Mouse (Mus musculus): ENCODE measurements around the gene Casp2.

GRCm38 (mm10) chr6:42227240-42228101 is 37.3 kb upstream of the Casp2 start:
- TF ChIP-seq EP300 (IDR thresholded peaks at IDR 0.05; ENCODE audit: low read length) (no peak), POLR2A (IDR thresholded peaks at IDR 0.05; ENCODE audit: low read depth, low read length) (no peak), CTCF (conservative IDR thresholded peaks at IDR 0.05 in 1 of 2, IDR thresholded peaks at IDR 0.05 in 1 of 2; ENCODE audit: low read depth in 2 of 2, low read length in 2 of 2) (peak; percentile 45 to 93), GABPA (IDR thresholded peaks at IDR 0.05; ENCODE audit: insufficient replicate concordance, low read depth, low read length) (no peak), RCOR1 (conservative IDR thresholded peaks at IDR 0.05; ENCODE audit: low read depth, low read length) (no peak), MAZ (IDR thresholded peaks at IDR 0.05; ENCODE audit: low read depth, low read length) (no peak), E2F4 (IDR thresholded peaks at IDR 0.05; ENCODE audit: insufficient replicate concordance, low read depth, low read length) (no peak), USF1 (IDR thresholded peaks at IDR 0.05; ENCODE audit: low read depth, low read length) (no peak), ZKSCAN1 (IDR thresholded peaks at IDR 0.05; ENCODE audit: borderline replicate concordance, low read depth, low read length) (no peak), TBP (conservative IDR thresholded peaks at IDR 0.05; ENCODE audit: low read depth, low read length) (no peak), ZNF384 (IDR thresholded peaks at IDR 0.05; ENCODE audit: low read depth, low read length) (peak; percentile 88), MEF2A (IDR thresholded peaks at IDR 0.05; ENCODE audit: borderline replicate concordance, low read depth, low read length) (no peak), JUND (conservative IDR thresholded peaks at IDR 0.05; ENCODE audit: low read depth, low read length) (no peak)
